Mouse (Mus musculus) gastrocnemius, postnatal 25 days (tissue): ENCODE results near the gene Espnl. TPM values are rescaled to one million over a fixed set of nuclear protein-coding genes. Genes with fewer than 3 reads are reported as not detected.
A peak's percentile ranks its signal among the peaks of the same experiment; 100 is the strongest.

Experiments used
- DNase-seq: peaks from one replicate; pipeline ENCODE4 v3.0.0; 2022
- long read RNA-seq, 2 experiments: library from polyadenylated mRNA; stranded (forward); transcript quantifications; one replicate each; pipeline ENCODE4 v2.0.0; 2021
- total RNA-seq, 2 experiments: library from RNA; stranded (reverse); gene quantifications; 1 replicate in 1 of 2; 2 replicates in 1 of 2; pipeline ENCODE4 v1.2.3; 2021

Gene Espnl
- under 1 TPM; 0.08 to 0.18 TPM for total RNA-seq
- long read RNA-seq, experiment 1, partial matches to known transcripts = 0 of 1 reads
- long read RNA-seq, experiment 1, other reads (novel, unspliced or antisense) = 1 of 1 reads
- long read RNA-seq, experiment 2 = 0 reads

- DNase-seq = no peak
These were observed at the start of gene Espnl for GRCm38 (mm10) chr1:91321760-91322438. Espnl (plus strand) TSS chr1:91322075.

- no peak for DNase-seq
These were observed 49.6 kb upstream of the Espnl start for GRCm38 (mm10) chr1:91272260-91272659.

GRCm38 (mm10) chr1:91276581-91276980, 45.3 kb upstream of the Espnl start:
- no peak for DNase-seq

GRCm38 (mm10) chr1:91277480-91277879, 44.4 kb upstream of the Espnl start:
- no peak for DNase-seq

GRCm38 (mm10) chr1:91278410-91279119, 43.3 kb upstream of the Espnl start:
- DNase-seq = no peak

- no peak for DNase-seq
These were observed 42.7 kb upstream of the Espnl start for GRCm38 (mm10) chr1:91279126-91279525.

- DNase-seq = no peak
These were observed 39.3 kb upstream of the Espnl start for GRCm38 (mm10) chr1:91282582-91282981.

- no peak for DNase-seq
These were observed 32.5 kb upstream of the Espnl start for GRCm38 (mm10) chr1:91289375-91289774.

- no peak for DNase-seq
These were observed 29.6 kb upstream of the Espnl start for GRCm38 (mm10) chr1:91292101-91292825.

GRCm38 (mm10) chr1:91295544-91295943, 26.3 kb upstream of the Espnl start:
- DNase-seq = no peak

GRCm38 (mm10) chr1:91297799-91298744, 23.8 kb upstream of the Espnl start, which contains the start of gene Scly:
Scly (plus strand) TSS chr1:91298338.
- peak; percentile 95 for DNase-seq

GRCm38 (mm10) chr1:91299026-91299706, 22.7 kb upstream of the Espnl start:
- no peak for DNase-seq

- peak; percentile 39 for DNase-seq
These were observed 22.0 kb upstream of the Espnl start for GRCm38 (mm10) chr1:91299707-91300426.

GRCm38 (mm10) chr1:91301206-91301920, 20.5 kb upstream of the Espnl start:
- DNase-seq = no peak

GRCm38 (mm10) chr1:91302021-91302420, 19.9 kb upstream of the Espnl start:
- no peak for DNase-seq

- no peak for DNase-seq
These were observed 17.3 kb upstream of the Espnl start for GRCm38 (mm10) chr1:91304621-91305020.

- no peak for DNase-seq
These were observed 12.3 kb upstream of the Espnl start for GRCm38 (mm10) chr1:91309366-91310085.

- no peak for DNase-seq
These were observed 9.6 kb upstream of the Espnl start for GRCm38 (mm10) chr1:91312273-91312672.

- no peak for DNase-seq
These were observed 8.6 kb upstream of the Espnl start for GRCm38 (mm10) chr1:91313251-91313650.
